Mouse (Mus musculus) Patski (cell line): ENCODE results near the gene Smug1. TPM values are rescaled to one million over a fixed set of nuclear protein-coding genes. Genes with fewer than 3 reads are reported as not detected.

Experiments
- ATAC-seq: fragments of 100-300 bp; one replicate; pipeline ENCODE4 v1.8.0; 2021
- CTCF ChIA-PET: fragments of 350-600 bp; sonication (Branson Sonifier 250); formaldehyde crosslinking; loops from one replicate; lab custom pipeline; 2022; ENCODE audit warnings: inconsistent platforms; lab: Charles Lee
- POLR2A ChIA-PET: fragments of 350-600 bp; sonication (Branson Sonifier 250); formaldehyde crosslinking; loops from one replicate; lab custom pipeline; 2022; ENCODE audit warnings: antibody characterized with exemption, inconsistent platforms; lab: Charles Lee
- DNase-seq: peaks from one replicate; pipeline ENCODE4 v3.0.0-alpha.2; 2011; ENCODE audit warnings: low read depth, low spot score
- H3K27me3 ChIP-seq: fragments of 371-371 bp; one replicate; pipeline ENCODE4 v1.5.1; 2021
- CTCF ChIP-seq: fragments of 100-300 bp; IDR thresholded peaks from one replicate; pipeline ENCODE4 v1.5.1; 2021
- in situ Hi-C: fragments of 300-500 bp; cut with MboI; formaldehyde crosslinking; loops from 3 replicates; pipeline ENCODE4 v1.11.1; 2018; ENCODE audit warnings: low pct_unique_long_range_greater_than_20kb, mixed read lengths
- polyA plus RNA-seq: library from polyadenylated mRNA; unstranded; gene quantifications from one replicate; pipeline ENCODE4 v1.2.3, GENCODE M21; 2021

Gene Smug1
- polyA plus RNA-seq, 1 experiment from 2014 or later = 17.4 TPM

DNA sequence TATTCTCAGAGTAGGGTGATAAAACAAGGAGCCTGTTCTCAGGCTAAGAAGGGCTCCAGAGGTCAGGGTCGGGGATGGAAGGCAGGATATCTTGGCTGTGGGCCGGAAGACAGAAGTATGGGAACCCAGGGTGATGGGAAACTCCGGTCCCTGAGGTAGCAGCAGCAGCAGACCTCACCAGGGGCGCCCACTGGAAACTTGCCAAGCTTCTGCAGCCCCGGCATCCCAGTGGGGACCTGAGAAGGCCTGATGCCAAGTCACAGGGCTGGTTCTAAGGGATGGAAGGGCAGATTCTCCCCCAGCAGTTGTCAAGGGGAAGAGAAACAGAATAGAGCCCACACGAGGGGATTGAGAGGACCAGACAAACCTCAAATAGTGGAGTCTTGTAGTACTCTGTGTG is 37.6 kb downstream of the Smug1 start:
- in situ Hi-C loops = loop anchor here (5.0 kb wide), 1 partner anchor 117 kb away; no protein-coding TSS in a partner anchor
- POLR2A ChIA-PET = no interaction called here
- DNase-seq = no peak
- ATAC-seq = no peak
- CTCF ChIA-PET = interaction anchor here (1.4 to 3.0 kb wide), 4 partner anchors 14 to 163 kb away, joined by 6 to 11 read pairs (median 7); partner anchors contain the start of genes Hoxc10 and Hoxc5
- TF ChIP-seq CTCF = no peak
- no peaks in the 10 kb centered on the region for H3K27me3 ChIP-seq

DNA sequence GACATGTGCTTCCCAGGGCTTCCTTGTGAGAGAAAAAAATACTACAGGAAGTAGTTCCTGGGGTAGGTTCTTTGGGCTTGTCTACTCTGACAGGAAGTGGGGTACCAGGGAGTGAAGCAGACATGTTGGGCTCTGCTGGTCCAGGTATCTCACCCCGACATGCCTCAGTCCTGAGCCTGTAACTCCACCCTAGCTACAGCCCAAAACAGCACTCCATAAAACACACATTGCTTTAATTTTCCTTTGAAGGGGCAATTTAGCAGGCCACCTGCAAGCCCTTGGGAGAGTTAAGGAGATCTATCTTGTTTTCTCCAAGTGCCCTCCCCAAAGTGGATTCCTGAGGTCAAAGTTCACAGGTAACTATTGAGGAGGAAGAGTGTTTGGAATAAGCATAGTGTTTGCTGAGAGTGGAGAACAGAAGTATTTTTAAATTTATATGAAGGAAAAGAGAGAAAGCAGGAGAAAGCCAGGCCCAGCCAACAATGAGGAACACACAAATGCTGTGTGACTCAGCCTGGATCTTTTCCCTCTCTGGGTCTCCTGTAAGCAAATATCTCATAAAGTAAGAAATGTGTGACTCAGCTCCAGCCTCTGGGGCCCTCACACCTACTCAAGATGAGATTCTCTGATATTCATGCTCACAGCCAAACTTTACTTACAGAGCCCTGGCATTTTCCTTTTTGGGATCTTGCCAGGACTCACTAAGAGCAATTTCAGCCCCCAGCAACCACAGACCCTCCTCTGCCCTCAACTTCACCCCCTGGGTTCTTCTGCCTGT is 38.6 kb downstream of the Smug1 start:
- no peaks in the 10 kb centered on the region for H3K27me3 ChIP-seq
- in situ Hi-C loops = loop anchor here (5.0 kb wide), 1 partner anchor 116 kb away; no protein-coding TSS in a partner anchor

DNA sequence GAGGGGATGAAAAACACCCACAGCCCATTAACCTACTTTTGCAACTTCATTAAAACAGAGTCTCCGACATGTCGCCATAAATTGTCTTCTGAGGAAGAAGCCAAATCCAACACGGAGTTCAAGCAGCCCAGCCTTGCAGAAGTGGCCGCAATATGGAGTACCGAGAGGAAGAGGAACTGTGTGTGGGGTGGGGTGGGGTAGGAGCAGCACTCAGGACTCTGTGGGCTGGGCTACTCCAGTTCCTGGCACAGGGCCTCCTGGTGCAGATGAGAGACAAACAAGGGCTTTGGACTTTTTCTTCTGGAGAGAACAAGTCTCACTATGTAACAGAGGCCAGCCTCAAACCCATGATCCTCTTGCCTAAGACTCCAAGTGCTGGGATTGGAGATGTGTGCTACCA is 40.9 kb downstream of the Smug1 start:
- CTCF ChIA-PET = interaction anchor here (0.9 to 1.8 kb wide), 2 partner anchors 20 to 39 kb away, joined by 3 to 6 read pairs; no protein-coding TSS in a partner anchor
- in situ Hi-C loops = loop anchor here (5.0 kb wide), 1 partner anchor 114 kb away; no protein-coding TSS in a partner anchor
- POLR2A ChIA-PET = no interaction called here
- no peak for TF ChIP-seq CTCF
- ATAC-seq (no peak), DNase-seq (no peak)
- no peaks in the 10 kb centered on the region for H3K27me3 ChIP-seq

More for the DNA sequence above, 38.6 kb downstream of the Smug1 start:
- DNase-seq (peak; percentile 19), ATAC-seq (peak; percentile 52)
- no peak for TF ChIP-seq CTCF
- CTCF ChIA-PET = interaction anchor here (1.4 to 3.0 kb wide), 2 partner anchors 50 to 115 kb away, joined by 6 to 11 read pairs; no protein-coding TSS in a partner anchor
- POLR2A ChIA-PET = no interaction called here

DNA sequence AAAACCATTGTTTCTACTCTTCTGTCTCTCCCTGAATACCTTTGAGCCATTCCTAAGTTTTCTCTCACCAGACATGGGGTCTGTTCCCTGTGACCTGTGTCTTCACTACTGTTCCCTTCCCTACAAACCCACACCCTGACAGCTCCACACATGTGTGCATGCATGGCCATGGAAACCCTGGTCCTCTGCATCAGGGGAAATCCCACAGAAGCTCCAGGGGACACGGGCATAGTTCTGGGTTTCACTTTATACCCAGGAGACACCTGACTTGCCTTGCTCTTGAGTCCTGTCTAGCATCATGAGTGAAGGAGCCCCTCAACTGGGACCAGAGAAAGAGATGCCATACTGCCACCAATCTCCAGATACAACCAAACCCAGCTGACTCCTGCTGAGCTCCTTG is 42.6 kb downstream of the Smug1 start:
- POLR2A ChIA-PET = no interaction called here
- in situ Hi-C loops = no loop called here
- CTCF ChIA-PET = interaction anchor here (1.1 to 1.2 kb wide), 2 partner anchors 137 to 158 kb away, joined by 3 read pairs; no protein-coding TSS in a partner anchor
- TF ChIP-seq CTCF = no peak
- ATAC-seq = no peak
- no peaks in the 10 kb centered on the region for H3K27me3 ChIP-seq
- no peak for DNase-seq

DNA sequence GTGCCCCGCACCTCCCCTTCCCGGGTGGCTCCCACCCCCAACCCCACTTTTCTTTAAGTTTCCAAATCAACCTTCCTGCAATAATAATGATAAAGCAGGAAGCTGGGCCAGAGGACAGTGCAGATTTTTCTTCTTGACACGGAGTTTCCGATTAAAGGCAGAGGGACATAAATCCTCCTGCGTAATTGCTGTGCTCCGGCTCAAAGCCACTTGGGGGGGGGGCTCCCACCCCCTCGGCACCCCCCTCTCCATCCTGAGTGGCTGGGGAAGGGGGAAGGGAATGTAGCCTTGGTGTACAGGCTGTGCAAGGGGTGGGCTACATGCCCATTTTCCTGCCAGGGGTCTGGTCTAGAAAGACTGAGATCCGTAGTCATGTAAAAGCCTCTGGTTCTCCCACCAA is 43.5 kb downstream of the Smug1 start:
- DNase-seq (no peak), ATAC-seq (no peak)
- TF ChIP-seq CTCF = no peak
- ChIA-PET POLR2A (no interaction called here), CTCF (interaction anchor here (0.5 to 2.3 kb wide), 5 partner anchors 39 to 136 kb away, joined by 3 to 6 read pairs (median 3); no protein-coding TSS in a partner anchor)
- in situ Hi-C loops = no loop called here
- no peaks in the 10 kb centered on the region for H3K27me3 ChIP-seq

DNA sequence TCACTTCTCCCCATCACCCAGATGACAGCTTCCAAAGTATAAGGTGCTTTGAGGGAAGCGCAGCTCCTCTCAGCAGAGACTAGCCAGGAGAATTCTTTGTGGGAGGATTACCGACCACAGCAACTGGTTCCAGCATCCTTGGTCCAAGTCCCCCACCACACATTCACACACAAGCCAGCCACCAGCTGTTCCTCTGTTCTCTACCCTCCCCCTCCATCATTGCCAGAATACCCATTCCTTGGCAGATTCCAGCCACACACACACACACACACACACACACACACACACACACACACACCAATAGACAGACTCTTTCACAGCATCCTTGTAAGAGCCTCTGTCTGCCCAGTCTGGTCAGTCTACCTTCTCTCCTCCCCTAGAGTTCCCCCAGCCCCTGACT is 44.5 kb downstream of the Smug1 start:
- ChIA-PET CTCF (interaction anchor here (0.9 to 2.3 kb wide), 6 partner anchors 23 to 112 kb away, joined by 3 to 7 read pairs (median 4); no protein-coding TSS in a partner anchor), POLR2A (no interaction called here)
- DNase-seq (no peak), ATAC-seq (no peak)
- no peak for TF ChIP-seq CTCF
- in situ Hi-C loops = no loop called here
- no peaks in the 10 kb centered on the region for H3K27me3 ChIP-seq

DNA sequence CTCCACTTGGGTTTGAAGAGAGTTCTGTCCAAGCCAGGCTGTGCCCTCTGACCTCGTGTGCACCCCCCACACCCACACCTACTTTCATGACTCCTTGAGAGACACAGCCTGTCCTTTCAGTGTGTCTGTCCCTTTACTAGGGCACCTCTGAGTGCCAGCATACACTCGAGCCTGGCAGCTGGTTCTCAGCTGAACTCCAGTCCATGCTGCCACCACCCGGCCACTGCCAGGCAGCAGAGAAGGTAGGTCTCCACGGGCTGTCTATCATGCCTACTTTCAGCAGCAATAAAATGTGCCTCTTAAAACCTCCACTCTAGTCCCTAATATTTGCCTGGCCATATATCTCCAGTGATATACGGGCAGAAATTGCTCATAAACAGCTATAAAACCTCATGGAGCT is 45.5 kb downstream of the Smug1 start:
- no peak for ATAC-seq
- in situ Hi-C loops = no loop called here
- DNase-seq = no peak
- peak; percentile 73 for TF ChIP-seq CTCF
- CTCF ChIA-PET = interaction anchor here (1.0 to 2.3 kb wide), 10 partner anchors 10 to 134 kb away, joined by 3 to 7 read pairs (median 4); no protein-coding TSS in a partner anchor
- POLR2A ChIA-PET = interaction anchor here (0.6 kb wide), 1 partner anchor 134 kb away, joined by 3 read pairs; no protein-coding TSS in a partner anchor
- H3K27me3 ChIP-seq = no peaks in the 10 kb centered on the region

DNA sequence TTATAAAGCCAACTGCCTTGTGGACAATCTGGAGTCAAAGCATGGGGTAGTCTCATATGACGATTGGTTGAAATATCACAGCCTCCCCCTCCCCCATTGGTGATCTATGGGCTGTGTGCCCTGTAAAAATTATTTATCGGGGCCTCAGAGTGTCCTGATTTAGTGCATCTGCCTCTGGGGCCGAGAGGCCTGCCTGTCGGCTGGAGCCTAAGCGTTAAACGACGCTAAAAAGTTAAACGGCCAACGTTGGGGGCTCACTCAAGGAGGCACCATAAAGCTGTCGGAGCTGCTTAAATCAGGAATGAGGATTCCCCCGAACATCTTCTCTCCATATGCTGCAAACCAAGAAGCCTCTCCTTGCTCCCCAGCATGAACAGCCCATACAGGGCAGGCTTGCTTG is 46.3 kb downstream of the Smug1 start:
- no peaks in the 10 kb centered on the region for H3K27me3 ChIP-seq
- no peak for TF ChIP-seq CTCF
- no peak for ATAC-seq
- ChIA-PET CTCF (interaction anchor here (1.0 to 1.9 kb wide), 6 partner anchors 11 to 133 kb away, joined by 3 to 7 read pairs (median 4); no protein-coding TSS in a partner anchor), POLR2A (no interaction called here)
- no peak for DNase-seq
- in situ Hi-C loops = no loop called here

DNA sequence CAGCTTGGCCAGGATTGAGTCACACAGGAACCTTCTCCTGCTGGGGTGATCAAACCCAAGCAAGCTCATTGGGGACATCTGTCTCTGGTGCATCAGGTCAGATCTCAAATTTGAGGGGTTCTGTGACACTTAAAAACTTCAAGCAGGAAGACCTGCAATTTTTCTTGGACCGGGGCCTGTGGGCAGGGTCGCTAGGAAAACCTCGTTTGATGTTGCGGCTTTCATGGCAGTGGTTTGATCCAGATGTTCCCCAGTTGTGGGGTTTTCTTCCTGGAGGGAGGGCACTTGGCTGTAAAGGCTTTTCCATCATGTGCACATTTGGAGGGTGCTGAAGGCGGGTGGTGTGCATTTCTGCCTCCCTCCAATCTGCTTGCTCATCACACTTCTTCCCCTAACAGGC is 51.2 kb downstream of the Smug1 start:
- in situ Hi-C loops = no loop called here
- H3K27me3 ChIP-seq = no peaks in the 10 kb centered on the region
- no peak for DNase-seq
- POLR2A ChIA-PET = no interaction called here
- ATAC-seq = no peak
- TF ChIP-seq CTCF = no peak
- CTCF ChIA-PET = interaction anchor here (0.8 to 2.0 kb wide), 2 partner anchors 15 to 102 kb away, joined by 3 to 6 read pairs; no protein-coding TSS in a partner anchor

DNA sequence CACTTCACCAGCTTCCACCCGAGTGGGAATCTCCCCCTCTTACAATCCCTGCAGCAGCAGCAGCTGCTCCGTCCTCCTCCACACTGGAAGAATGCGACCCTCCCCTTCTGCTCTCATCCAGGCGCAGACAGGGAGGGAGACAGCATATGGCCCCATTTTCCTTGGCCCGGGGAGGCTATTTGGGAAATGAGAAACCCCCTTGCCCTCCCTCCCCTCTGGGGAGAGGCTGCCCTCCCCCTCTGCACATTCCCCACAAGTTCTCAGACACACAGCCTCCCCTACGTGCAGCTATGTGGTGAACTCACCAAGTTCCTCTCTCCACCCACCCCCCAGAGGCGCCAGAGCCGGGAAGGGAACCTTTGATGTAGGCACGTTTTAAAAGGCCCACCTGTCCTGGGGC is 51.6 kb downstream of the Smug1 start:
- CTCF ChIA-PET = interaction anchor here (0.8 to 2.0 kb wide), 2 partner anchors 15 to 102 kb away, joined by 3 to 6 read pairs; no protein-coding TSS in a partner anchor
- no peak for DNase-seq
- H3K27me3 ChIP-seq = no peaks in the 10 kb centered on the region
- ATAC-seq = no peak
- no peak for TF ChIP-seq CTCF
- POLR2A ChIA-PET = no interaction called here
- in situ Hi-C loops = no loop called here
